Mouse (Mus musculus) left cerebral cortex, adult 11 months (tissue): ENCODE data around the gene Msmp.

ENCODE experiments used
- DNase-seq: peaks from one replicate; pipeline ENCODE4 v3.0.0; 2022; ENCODE audit warnings: low spot score

Gene Msmp

DNA sequence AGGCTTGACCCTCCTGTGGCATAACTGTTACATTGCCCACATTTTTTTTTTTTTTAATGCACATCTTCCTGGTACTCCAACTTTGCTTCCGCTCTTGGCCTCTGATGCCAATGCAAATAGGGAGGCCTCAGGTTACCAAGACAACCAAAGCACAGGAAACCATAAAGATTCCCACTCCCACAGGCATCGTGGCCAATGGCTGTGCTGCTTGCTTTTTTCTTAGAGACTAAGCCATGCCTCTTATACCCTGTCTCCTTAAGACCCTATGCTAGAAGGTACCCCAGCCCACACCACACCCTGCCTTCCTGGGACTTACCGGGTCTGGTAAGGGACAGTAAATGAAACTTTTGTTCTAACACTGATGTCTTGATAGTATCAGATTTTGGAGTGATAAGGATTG lies 9.2 kb upstream of the Msmp start:
- no peak for DNase-seq

DNA sequence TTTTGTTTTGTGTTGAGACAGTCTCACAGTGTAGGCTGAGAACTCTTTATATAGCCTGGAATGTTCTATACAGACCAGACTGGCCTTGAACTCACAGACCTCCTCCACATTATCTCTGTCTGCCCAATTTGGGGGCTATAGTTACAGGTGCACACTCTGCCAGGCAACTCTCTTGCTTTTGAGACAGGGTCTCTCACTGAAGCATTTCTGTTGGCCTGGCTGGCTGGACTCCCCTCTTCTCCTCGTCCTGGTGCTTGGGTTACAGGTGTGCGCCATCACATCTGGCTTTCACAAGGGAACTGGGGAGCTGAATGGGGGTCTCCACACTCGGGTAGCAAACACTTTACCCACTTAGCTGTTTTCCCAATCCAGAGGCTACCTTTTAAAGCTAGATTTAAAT lies 7.7 kb upstream of the Msmp start:
- no peak for DNase-seq

DNA sequence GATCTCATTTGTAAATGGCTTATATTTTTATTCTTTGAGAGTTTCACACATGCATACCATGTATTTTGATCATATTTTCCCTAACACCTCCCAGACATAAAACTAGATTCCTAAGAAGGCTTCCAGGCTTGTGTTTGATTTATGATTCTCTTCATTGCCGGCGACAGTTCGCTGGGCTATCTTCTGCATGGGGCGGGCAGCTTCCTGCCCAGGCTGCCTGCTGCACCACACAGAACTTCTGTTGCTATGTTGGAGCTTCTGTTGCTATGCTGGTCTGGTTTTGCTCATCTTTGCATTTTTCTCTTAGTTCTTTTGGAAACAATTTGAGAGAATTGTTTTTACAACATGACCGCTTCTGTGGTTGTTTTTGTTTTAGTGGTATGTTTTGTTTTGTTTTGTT lies 7.2 kb upstream of the Msmp start:
- DNase-seq, result no peak

DNA sequence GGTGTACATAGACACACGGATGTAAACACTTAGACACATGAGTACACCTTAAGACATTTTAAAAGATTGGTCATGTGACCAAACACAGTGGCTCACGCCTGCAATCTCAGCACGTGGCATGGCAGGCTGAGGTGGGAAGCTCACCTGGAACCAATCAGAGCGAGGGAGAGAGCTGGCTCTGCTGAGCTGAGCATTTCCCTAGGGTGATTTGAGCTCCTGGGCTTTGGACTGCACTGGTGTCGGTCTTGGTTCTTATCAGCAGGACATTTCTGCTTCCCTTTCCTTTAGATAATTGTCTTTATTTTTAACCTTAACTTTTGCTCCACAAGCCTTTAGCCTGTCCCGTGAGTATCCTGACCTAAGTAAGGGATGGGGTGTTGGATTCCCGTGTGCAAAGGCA lies 3.4 kb upstream of the Msmp start:
- no peak for DNase-seq

DNA sequence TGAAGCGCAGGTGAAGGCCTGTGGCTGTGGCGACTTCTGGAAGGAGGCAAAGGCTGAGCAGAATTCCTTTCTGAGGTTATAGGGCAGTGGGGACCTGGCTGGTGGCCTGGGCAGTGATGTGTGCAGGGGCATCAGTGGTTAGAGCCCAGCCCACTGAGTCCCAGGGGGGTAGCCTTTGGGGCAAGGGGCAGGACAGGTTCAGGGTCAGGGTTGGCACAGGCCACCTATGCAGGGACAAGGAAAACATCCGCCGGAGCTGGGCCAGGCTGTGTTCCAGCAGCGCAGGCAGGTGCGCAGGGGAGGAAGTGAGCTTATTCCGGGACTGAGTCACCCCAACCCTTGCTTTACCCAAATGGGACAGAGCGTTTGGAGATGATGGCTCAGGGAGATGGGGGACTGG lies 2.1 kb upstream of the Msmp start:
- no peak for DNase-seq

DNA sequence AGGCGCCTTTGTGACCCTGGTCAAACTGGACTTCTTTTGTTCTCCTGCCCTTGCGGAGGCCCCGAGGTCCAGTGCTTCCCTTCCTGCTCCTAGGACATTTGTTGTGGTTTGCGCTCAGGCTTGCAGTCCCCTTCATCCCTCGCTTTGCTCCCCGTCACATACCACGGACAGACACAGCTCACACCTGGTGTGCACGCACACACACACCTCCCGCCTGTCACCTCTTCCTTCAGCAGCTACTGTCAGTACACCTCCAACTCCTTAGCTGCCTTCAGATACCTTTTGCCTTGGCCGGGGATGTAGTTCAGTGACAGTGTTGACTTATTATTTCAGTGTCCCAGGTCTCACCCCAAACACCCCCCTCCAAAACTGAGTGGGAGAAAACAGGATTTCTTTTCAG lies 1.4 kb upstream of the Msmp start:
- no peak for DNase-seq

DNA sequence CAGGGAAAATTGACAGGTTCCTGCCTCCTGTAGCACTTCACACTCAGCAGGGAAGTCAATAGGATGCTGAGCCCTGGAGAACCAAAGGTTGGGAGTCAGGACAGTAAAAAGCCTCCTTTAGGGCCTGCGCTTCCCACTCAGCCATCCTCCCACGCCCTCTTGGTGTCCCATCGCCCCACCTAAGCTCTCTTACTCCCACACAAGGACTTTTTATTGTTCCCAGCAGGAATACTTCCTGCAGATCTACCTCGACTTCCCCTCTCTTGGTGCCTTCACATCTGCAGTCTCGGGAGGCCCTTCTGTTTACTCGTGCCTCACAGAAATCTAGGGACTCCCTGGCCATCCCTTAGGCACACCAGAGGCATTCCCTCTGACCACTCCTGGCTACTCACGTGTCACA lies 873 bp downstream of the Msmp start:
- DNase-seq, result no peak

DNA sequence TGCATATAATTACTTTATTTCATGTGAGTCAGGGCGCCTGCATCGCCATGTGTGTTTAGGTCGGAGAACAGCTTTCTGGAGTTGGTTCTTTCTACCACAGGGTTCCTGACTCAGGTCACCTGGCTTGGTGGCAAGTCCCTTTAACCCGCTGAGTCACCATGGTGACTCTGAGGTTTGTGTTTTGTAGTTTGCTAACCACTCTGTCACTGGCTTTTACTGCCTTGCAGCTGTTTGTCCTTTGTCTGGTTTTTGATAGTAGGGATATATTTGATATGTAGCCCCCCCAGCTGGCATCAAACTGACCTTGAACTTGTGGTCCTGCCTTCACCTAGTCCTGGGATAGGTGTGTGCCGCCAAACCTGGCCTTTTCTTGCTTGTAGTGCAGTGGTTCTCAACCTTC lies 2.1 kb downstream of the Msmp start:
- no peak for DNase-seq

DNA sequence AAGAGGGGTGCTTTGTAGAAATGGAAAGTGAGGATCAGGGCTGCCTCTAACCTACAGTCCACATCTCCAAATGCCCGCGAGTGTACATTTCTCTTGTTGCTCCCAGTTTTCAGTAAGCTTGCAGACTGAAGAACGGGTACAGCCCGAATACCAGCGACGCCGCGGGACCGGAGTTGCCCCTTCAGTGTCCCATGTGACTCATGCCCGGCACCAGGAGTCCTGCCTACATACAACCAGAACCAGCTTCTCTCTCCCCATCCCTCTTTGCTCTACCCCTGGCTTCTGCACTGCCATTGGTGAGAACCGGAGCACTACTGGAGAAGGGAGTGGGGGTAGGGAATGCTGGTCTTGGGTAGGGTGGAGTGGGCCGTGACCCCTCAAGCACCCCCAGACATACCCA lies 2.9 kb downstream of the Msmp start:
- DNase-seq, result no peak

DNA sequence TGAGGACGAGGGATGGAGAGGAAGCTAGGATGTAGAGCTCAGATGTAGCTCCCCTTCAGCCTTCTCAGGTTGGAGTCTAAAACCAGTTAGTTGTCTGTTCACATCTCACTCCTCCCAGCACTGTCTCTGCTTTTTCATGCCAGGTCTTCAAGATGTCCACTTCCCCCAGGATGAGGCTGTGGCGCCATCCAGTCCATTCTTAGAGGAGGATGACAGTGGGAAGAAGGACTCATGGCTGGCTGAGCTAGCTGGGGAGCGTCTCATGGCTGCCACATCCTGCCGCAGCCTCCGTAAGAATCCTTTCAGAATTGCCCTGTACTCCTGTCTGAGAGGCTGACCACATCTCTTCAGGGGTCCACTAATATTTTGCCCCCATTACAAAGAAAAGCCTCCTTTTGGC lies 3.6 kb downstream of the Msmp start:
- no peak for DNase-seq

DNA sequence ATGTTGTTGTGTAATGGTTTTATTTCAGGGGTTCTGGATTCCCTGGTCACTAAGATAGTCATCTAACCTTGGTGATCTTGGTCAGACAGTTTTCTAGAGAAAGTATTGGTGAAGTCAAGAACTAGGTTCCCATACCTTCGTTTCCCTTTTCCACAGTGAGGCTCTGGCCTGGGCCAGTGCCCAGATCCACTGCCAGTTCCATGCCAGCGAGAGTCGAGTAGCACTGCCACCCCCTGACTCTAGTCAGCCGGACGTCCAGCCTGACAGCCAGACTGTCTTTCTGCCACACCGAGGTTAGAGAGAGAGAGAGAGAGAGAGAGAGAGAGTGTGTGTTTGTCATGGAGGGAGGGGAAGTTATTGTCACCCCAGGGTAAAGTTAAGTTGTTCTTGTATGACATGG lies 4.6 kb downstream of the Msmp start:
- no peak for DNase-seq

DNA sequence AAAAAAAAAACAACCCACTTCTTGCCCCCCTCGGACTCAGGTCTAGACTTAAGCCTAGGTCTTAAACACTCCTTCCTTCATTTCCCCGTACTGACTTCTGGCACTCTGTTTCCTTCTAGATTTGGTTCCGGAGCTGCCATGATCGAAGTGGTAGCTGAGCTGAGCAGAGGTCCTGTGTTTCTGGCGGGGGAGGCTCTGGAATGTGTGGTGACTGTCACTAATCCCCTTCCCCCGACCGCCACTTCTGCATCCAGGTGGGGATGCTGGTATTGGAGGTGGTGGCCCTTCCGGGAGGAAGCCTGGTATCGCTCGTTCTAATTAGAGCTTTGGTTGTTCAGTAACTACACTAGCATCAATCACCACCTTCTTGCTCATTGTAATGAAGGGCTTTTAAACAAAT lies 5.0 kb downstream of the Msmp start:
- no peak for DNase-seq

DNA sequence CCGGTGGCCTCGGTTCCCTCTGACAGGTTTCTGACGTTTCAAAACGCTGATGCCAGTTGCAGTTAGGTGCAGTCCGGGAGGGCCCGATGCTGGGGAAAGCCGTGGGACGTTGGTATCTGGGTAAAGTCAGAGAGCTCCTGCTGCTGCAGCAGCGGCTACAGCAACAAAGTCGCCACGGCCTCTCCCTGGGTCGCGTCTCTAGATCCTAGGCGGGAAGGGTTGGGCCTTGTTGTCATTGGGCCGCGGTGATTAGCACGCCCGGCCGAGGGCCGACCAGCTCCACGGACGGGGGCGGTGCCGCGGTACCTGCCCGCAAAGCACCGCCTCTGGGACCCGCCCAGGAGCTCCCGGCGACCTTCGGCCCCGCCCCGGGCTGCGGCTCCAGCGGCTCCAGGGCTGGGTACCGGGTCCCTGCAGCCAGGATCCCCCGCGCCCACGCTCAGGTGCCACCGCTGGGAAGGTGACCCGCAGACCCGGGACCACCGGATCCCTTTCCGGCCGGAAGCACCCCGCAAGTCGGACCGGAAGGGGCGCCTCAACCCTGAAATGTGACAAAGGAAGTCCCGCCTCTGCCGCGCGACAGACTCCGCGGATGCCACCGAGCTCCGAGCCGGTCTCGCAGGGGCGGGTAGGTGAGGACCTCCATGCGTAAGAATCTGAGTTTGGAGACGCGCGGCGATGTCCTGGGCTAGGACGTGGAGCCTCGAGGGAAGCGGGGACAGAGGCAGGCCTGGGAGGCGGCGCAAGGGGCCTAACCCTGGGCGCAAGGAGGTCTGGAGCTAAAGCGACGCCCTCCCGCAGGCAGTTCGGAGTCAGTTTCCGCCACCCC lies 5.7 kb downstream of the Msmp start, which contains the start of the genes Rgp1 and Gba2:
Gene Rgp1, plus strand, starts transcription at position 340 of the 829 bp plus-strand sequence.
Gene Gba2, minus strand, starts transcription at position 498 of the 829 bp plus-strand sequence.
- peak; percentile 70 for DNase-seq

DNA sequence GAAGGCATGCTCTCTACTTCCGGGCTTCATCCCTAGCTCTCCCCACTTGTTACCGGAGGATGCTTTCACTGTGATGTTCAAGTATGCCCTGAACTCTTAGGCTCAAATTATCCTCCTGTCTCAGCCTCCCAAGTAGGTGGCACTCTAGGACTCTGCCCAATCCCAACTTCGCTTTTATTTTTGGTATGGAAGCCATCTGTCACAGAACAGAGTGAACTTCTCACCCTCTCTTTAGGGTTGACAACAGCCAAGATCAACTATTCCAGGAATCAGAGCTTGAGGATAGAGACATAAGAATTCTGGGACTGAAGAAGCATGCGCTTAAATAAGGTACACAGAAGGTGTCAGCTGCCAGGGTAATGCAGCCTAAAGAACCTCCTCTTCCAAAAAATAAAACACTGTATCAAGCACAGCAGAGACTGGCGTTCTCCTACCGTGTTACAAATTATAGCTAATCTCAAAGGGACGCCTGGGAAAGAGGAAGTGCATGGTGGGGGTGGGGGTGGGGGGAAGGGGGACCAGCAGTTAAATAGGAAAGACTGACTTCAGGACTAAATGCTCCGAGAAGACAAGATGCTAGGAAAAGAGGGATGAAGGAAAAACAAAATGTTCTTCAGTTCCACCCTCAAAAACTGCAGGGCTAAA lies 6.9 kb downstream of the Msmp start:
- no peak for DNase-seq

DNA sequence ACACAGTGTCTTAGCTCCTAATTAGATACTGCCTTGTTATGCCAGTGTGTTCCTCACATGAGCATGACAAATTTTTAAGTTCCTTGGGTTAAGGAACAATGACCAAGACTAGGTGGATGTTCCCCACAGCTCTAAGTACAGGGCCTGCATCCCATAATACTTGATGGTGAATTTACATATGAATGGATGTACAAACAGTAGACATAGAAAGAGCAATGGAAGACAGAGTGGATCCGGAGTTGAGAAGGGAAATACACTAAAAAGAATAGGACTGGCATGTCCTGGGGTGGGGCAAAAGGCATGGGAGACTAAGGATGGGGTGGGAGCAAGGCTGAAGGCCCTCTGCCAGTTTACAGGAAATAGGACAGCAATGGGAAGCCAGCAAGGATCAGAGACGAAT lies 8.9 kb downstream of the Msmp start:
- no peak for DNase-seq

DNA sequence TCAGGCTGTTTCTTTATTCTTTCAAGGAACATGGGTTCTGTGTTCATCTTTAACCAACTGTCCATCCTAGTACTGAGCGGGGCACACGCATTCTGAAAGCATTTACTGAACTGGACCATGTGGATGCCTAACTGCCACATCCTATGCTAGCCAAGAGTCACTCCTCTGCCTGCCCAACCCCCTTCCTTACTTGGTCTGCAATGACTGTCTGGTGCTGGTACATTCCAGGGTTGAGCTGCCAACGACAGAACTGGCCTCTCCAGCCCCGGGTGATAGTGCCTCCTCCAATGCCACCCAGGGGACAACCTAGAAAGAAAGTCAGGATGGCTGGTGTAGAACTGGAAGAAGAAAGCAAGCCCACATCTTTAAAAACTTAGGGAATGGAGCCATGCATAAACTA lies 10.7 kb downstream of the Msmp start:
- DNase-seq, result no peak

DNA sequence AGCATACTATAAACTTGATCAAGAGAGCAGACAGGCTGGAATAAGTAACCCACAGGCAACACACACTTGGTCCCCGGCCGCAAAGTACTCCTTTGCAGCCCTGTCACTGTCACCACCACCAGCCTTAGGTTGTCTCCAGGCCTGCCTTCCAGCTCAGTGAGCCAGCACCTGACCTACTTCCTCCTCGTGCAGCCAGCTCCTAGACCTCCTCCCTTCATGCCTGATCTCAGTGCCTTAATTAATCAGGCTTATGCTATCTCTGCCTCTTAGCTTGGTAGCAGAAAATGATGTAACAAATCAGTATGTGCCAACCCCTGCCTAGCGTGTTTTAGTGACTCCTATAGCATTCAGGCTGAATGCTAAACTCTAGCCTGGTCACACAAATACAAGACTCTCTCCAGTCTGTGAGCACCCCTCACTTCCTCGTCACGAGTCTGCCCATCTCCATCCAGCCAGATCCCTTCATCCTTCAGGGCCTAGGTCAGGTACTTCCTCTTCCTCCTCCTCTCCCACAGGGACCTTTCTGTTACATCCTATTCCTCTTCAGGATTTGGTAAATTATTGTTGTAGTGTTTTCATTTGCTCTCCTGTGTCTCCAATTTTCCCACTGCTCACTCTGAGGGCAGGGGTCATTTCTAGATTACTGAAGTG lies 12.8 kb downstream of the Msmp start:
- no peak for DNase-seq

DNA sequence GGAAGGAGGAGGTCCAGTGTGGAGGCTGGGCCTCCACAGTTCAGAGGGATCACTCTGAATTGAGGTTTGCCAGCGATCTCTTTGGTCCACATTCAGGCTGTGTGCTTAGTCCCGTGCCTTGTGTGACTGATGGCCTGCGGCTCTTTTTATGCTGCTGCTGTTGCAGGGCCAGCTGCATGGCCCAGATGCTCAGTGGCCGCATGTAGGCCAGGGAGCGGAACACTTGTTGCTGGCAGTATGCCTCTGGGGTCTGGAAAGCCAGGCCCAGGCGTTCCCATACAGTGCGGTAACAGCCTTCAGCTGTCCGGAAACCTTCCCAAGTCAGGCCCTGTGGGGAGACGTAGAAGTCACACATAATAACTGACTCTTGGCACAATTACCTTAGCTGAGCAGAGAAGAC lies 17.2 kb downstream of the Msmp start:
- no peak for DNase-seq

DNA sequence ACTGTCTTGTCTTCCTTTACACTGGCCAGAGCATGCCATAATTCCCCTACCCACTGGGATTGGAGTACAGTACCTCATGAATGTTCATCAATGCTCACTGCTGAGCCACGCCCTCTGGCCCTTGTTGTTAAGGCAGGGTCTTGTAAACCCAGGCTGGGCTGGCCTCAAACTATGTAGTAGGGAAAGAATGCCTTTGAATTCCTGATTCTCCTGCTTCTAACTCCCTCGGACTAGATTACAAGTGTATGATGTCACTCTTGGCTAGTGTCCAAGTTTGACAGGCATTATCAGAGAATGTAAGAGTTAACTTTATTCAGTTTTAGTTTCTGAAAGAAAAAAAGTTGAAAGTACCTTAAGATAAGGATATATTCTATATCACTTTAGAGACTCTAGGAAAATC lies 20.1 kb downstream of the Msmp start:
- no peak for DNase-seq

DNA sequence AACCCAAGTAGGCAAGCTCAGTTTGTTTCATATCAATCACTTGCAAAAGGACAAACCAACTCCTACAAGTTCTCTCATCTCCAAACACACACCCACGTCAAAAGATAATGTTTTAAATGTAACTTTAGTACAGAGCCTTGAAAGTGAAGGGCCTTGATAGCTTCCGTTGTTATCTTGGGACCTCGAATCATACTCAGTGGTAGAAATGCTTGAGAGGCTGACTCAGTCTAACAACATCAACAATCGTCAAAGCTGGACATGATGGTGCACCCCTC lies 20.8 kb downstream of the Msmp start:
- no peak for DNase-seq

DNA sequence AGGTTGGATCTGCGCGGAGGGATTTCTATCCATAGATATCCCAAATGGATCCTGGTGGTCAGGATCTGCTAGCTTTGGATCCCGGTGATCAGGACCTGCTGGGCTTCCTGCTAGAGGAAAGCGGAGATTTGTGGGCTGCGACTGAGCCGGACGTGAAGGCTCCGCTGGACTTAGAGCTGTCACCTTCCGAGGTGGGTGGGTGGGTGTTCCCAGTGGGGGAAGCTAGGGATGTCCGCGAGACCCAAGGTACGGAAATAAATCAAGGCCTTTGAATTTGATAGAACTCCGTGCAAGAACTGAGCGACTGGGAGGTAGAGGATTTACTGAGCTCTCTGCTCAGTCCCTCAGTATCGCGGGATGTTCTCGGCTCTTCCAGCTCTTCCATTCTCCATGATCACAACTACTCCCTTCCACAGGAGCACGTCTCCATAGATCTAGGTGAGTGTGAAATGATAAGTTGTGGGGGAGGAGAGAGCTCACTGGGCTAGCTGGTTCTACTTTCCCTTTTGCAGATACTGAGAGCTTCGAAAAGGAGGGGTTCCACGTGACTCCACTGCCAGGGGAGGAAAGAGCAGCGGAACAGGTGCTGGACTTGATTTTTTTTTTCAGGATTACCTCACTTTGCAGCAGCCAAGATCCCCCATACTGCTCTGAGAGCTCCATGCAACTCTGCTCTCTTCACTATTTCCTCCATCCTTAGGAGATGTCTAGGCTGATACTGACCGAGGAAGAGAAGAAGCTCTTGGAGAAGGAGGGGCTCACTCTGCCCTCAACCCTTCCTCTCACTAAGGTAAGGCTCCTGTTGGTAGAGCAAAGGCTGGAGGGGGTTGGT lies 21.3 kb downstream of the Msmp start:
- DNase-seq, result no peak

DNA sequence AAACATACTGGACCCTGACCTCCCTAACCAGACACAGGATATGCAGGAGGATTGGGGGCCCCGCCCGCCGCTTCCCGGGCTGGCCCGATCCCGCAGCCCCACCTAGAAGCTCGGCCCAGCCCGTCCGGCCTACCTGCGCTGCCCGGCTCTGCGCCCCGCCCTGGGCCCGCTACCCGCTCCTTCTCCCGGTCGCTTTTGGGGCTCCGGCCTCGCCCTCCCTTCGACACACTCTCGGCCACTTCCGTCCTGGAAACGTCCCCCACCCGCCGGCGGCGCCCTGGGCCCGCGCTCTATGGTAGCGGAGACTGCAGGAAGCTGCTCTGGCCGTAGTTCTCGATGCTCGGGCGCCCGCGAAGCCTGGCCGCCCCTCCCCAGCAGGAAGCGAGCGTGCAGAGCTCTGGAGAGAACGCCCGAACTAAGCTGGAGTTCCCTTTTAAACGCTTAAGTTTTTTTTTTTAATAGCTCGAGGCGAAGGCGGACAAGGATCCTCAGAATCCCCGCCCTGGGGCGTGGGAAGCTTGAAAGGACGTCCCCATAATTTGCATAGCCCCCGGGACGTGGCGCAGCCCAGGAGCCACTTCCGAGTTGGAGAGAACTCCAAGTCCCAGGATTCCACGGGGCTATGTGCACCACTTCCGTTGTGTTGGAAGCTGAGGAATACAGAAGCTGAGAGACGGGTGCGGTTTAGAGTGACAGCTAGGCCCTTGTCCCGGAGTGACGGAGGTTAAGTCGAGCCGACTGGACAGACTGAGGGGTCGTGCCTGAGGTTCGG lies 22.1 kb downstream of the Msmp start, which contains the start of the genes Creb3 and Tln1:
Gene Creb3, plus strand, starts transcription at position 336 of the 772 bp plus-strand sequence.
Gene Tln1, minus strand, starts transcription at position 695 of the 772 bp plus-strand sequence.
- DNase-seq, result peak; percentile 93
